Mouse (Mus musculus): ENCODE measurements around the gene Olfr110.

GRCm38 (mm10) chr17:37445180-37445579, 47.1 kb upstream of the Olfr110 start, which contains the start of gene Olfr108:
- TF ChIP-seq CTCF (IDR thresholded peaks at IDR 0.05; ENCODE audit: borderline replicate concordance, insufficient read depth, low read length) (no peak), POLR2A (IDR thresholded peaks at IDR 0.05; ENCODE audit: low read depth, low read length) (no peak)

All from embryonic fibroblast, embryonic 13.5 days (primary cell).